Mouse (Mus musculus) intestine, embryonic 16.5 days (tissue): ENCODE measurements around the gene Ccn1. TPM values are rescaled to one million over a fixed set of nuclear protein-coding genes. Genes with fewer than 3 reads are reported as not detected.

Experiments used
- ATAC-seq: fragments of 200-750 bp; cut with Nextera tagmentation; 2 replicates; pipeline ENCODE4 v1.8.0; 2017; ENCODE audit warnings: moderate TSS enrichment, moderate library complexity
- H3K27ac ChIP-seq: fragments of 300-500 bp; sonication (generic); 2 replicates; pipeline ENCODE4 v1.5.1; 2014; ENCODE audit warnings: mild to moderate bottlenecking, low read length
- H3K27me3 ChIP-seq: fragments of 300-500 bp; sonication (generic); replicated peaks from 2 replicates; pipeline ENCODE4 v1.6.1; 2014; ENCODE audit warnings: low read length, control low read depth, mixed read lengths; ENCODE audit not compliant: control insufficient read depth, insufficient read depth
- H3K36me3 ChIP-seq: fragments of 300-500 bp; sonication (generic); 2 replicates; pipeline ENCODE4 v1.6.1; 2014; ENCODE audit warnings: low read length, control low read depth; ENCODE audit not compliant: control insufficient read depth, insufficient read depth
- H3K4me1 ChIP-seq: fragments of 300-500 bp; sonication (generic); 2 replicates; pipeline ENCODE4 v1.6.1; 2014; ENCODE audit warnings: low read length, control low read depth, mixed read lengths; ENCODE audit not compliant: control insufficient read depth, insufficient read depth
- H3K4me2 ChIP-seq: fragments of 300-500 bp; sonication (generic); 2 replicates; pipeline ENCODE4 v1.6.1; 2014; ENCODE audit warnings: low read depth, low read length, control low read depth
- H3K4me3 ChIP-seq: fragments of 300-500 bp; sonication (generic); 2 replicates; pipeline ENCODE4 v1.5.1; 2014; ENCODE audit warnings: mild to moderate bottlenecking, low read length
- H3K9ac ChIP-seq: fragments of 300-500 bp; sonication (generic); 2 replicates; pipeline ENCODE4 v1.6.1; 2014; ENCODE audit warnings: low read depth, low read length
- H3K9me3 ChIP-seq: fragments of 300-500 bp; sonication (generic); 2 replicates; pipeline ENCODE4 v1.6.1; 2016; ENCODE audit warnings: low read length, control low read depth; ENCODE audit not compliant: control insufficient read depth
- WGBS: fragments of 180-500 bp; shearing (Covaris S2); extraction: QIAGEN DNeasy Blood & Tissue Kit; methylation state at CpG from one replicate; pipeline ENCODE4 v1.1.7; 2014; 5-methylcytosine and 5-hydroxymethylcytosine counted together
- polyA plus RNA-seq: library from polyadenylated mRNA; unstranded; fragments of >200 nt; fragmentation: Nextera tagmentation; extraction: Ambion mirVana; gene quantifications from 2 replicates; pipeline ENCODE4 v1.2.1, GENCODE M21; 2015

Gene Ccn1
- 50.3 and 55.5 TPM in 2 replicates for polyA plus RNA-seq

DNA sequence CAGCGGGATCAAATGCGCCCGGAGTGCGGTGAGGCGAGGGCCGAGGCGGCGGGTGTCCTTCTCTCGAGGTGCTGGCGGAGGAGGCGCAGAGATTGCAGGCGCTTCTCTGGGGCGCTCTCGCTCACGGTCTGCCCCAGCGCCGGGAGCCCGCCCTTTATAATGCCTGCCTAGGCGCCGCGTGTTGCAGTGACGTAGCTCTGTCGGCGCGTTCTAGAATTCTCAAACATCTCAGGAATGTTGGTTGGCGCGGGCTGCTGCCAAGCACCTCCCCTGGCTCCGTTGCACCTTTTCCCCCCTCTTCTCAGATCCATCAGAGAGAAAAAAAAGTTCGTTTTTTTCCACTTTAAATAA, at the start of gene Ccn1:
Gene Ccn1 (minus strand): TSS at position 130 of the 351 bp plus-strand sequence.
- Histone ChIP-seq H3K4me3 (peak within 1 kb of the TSS; percentile 68), H3K27ac (peak within 1 kb of the TSS; percentile 90), H3K9ac (peak within 1 kb of the TSS; percentile 82), H3K27me3 (no peaks in the 10 kb centered on the region), H3K9me3 (no peaks in the 10 kb centered on the region), H3K4me2 (peak within 1 kb of the TSS; percentile 94), H3K4me1 (peaks cover 3% of the 10 kb centered on the region; the same call in 1 of the 2 replicates), H3K36me3 (peaks cover 6% of the 10 kb centered on the region)
- peak; percentile 74 for ATAC-seq
- 0% methylated on average over 28 of the region's 29 CpGs for WGBS

DNA sequence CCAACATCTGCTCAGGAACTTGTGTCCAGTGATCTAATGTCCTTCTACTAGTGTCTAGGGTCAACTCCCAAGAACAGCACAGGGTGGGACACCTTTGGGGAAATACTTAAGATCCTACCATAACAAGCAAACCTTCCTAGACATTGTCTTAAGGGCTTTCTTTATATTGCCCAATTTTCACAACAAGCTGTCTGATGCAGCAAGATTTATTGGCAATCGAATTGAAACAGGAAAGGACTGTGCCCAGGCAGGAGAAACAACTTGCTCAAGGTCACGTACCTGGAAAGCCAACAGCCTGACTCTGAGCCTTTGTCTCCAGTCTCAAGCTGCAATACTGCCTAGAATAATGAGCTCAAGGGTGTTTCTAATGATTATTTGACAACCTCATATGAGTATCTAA, 43.6 kb upstream of the Ccn1 start:
- no peaks in the 10 kb centered on the region for H3K9me3 ChIP-seq
- no peak overlapping the region for H3K4me3 ChIP-seq
- H3K4me1 ChIP-seq: no peaks in the 10 kb centered on the region
- WGBS: 70% methylated on average over 2 of the region's 2 CpGs
- no peak overlapping the region for H3K4me2 ChIP-seq
- H3K27me3 ChIP-seq: no peaks in the 10 kb centered on the region
- no peak overlapping the region for H3K27ac ChIP-seq
- H3K36me3 ChIP-seq: no peaks in the 10 kb centered on the region
- no peak overlapping the region for H3K9ac ChIP-seq
- ATAC-seq: no peak

DNA sequence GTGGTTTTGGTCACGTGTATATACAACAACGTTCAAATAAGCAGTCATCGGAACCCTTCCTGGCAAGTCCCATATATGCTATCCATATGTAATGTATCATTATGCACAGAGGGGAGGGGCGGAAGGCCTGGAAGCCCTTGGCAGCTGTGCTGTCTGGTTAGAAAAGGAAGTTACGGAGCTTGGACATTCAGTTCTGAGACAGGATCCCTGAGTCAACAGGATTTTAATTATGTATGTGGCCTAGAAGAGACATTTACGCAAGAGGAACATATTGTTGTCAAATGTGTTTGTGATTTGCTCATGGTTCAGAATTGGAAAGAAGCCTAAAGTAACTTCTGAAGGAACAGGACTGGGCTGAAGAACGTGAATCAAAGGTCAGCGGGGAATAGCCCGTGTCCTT, 42.3 kb upstream of the Ccn1 start:
- H3K27ac ChIP-seq: no peak overlapping the region
- no peaks in the 10 kb centered on the region for H3K36me3 ChIP-seq
- no peaks in the 10 kb centered on the region for H3K27me3 ChIP-seq
- H3K4me1 ChIP-seq: no peaks in the 10 kb centered on the region
- H3K4me3 ChIP-seq: no peak overlapping the region
- ATAC-seq: peak; percentile 58; the same call in 1 of the 2 replicates
- H3K9ac ChIP-seq: no peak overlapping the region
- 64% methylated on average over 9 of the region's 9 CpGs for WGBS
- H3K9me3 ChIP-seq: no peaks in the 10 kb centered on the region
- H3K4me2 ChIP-seq: no peak overlapping the region

DNA sequence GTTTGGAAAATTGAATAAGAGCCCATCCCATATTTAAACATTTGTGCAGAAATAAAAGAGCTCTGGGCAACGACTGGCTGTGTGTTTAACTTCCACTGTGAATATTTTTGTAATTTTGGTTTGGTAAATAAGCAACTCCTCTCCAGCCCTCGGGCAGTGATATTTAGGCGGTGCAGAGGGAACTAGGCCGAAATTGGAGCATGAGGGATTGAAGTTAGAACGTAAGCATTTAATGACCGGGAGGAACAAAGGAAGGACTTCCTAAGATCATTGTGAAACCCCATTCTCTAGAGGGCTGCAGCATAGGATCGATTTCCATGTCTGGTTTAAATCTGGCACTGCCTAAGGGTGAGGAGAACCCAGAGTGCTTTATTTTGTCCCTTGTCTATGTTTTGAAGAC, 41.6 kb upstream of the Ccn1 start:
- H3K4me3 ChIP-seq: no peak overlapping the region
- no peak overlapping the region for H3K4me2 ChIP-seq
- 66% methylated on average over 7 of the region's 7 CpGs for WGBS
- no peaks in the 10 kb centered on the region for H3K27me3 ChIP-seq
- H3K4me1 ChIP-seq: no peaks in the 10 kb centered on the region
- H3K9me3 ChIP-seq: no peaks in the 10 kb centered on the region
- H3K36me3 ChIP-seq: no peaks in the 10 kb centered on the region
- no peak overlapping the region for H3K27ac ChIP-seq
- no peak for ATAC-seq
- no peak overlapping the region for H3K9ac ChIP-seq

DNA sequence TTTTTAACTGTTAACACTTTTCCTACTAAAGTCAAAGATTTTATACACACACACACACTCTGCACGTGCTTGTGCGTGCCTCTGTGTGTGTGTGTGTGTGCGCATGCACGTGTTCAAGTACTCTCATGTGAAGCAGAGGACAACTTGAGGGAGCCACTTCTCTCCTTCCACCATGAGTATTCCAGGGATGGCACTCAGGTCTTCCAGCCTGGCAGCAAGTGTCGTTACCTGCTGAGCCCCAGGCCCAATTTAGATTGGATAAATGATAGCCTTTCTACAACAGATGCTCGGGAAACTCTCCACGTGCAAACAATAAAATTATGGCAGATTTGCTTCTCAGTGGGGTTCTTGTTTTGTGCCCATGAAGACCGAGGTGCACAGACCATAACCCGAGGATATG, 39.5 kb upstream of the Ccn1 start:
- no peak overlapping the region for H3K4me3 ChIP-seq
- no peak overlapping the region for H3K27ac ChIP-seq
- ATAC-seq: no peak
- H3K36me3 ChIP-seq: no peaks in the 10 kb centered on the region
- no peaks in the 10 kb centered on the region for H3K9me3 ChIP-seq
- H3K9ac ChIP-seq: no peak overlapping the region
- 0 out of 2 replicates have a peak, but pooled peaks cover 3% of the 10 kb centered on the region for H3K4me1 ChIP-seq
- no peak overlapping the region for H3K4me2 ChIP-seq
- WGBS: 87% methylated on average over 9 of the region's 9 CpGs
- no peaks in the 10 kb centered on the region for H3K27me3 ChIP-seq

DNA sequence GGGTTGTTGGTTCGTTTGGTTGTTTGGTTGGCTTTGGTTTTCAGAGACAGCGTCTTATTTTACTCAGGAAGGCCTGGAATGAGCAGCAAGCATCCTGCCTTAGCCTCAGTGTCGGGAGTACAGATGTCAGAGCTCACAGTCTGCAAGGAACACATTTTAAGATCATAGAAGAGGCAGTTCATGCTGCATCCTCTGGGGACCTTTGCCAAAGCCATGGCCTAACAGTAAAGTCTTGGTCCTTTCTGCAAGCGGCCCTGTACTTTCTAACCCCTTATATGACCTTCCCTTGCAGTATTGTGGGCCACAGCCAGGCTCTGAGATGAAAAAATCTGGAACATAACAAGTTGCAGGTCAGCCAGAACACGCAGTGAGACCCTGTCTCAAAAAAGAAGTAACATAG, 38.1 kb upstream of the Ccn1 start:
- Histone ChIP-seq H3K27ac (no peak overlapping the region), H3K4me3 (no peak overlapping the region), H3K36me3 (no peaks in the 10 kb centered on the region), H3K4me1 (0 out of 2 replicates have a peak, but pooled peaks cover 3% of the 10 kb centered on the region), H3K9ac (no peak overlapping the region), H3K27me3 (no peaks in the 10 kb centered on the region), H3K4me2 (no peak overlapping the region), H3K9me3 (no peaks in the 10 kb centered on the region)
- WGBS: 60% methylated on average over 5 of the region's 5 CpGs
- ATAC-seq: no peak

DNA sequence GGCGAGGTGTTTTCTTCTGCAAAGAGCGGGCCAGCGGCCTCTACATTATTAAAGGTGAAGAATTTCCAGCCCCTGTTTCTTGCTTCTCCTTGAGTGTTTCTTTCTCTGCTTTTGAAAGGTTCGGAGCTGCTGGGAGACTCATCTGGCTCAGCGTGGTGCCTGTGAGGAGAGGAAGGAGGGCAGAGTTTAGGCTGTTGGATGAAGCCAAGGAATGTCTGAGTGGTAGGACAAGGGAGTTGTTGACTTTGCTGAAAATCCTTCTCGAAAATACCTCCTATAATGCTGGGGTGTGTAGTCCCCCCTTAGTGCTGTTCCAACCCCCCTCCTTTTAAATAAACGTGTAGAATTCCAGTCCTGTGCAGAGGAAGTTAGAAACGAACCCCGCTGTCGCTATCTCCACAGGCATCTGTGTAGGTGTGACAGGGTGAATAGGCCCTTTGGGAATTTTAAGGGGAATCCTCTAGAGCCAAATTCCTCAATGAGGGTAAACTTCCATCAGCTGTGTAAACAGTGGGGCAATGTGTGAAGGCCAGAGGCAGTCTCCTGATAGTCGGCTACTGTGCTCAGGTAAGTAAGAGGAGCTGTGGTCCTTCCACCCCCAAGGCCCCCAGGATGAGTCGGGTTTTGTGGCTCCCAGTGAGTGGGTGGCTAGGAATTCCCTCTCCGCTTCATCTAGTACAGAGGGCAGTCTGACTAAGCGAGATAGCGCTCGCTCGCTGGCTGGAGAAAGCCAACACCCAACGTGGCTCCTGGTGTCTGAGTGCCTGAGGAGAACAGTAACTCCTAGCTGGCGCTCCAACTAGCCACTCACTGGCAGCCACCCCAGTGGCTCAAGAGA, 35.0 kb upstream of the Ccn1 start:
- H3K4me1 ChIP-seq: 0 out of 2 replicates have a peak, but pooled peaks cover 3% of the 10 kb centered on the region
- no peak overlapping the region for H3K9ac ChIP-seq
- H3K36me3 ChIP-seq: no peaks in the 10 kb centered on the region
- peak; percentile 60 for ATAC-seq
- H3K27me3 ChIP-seq: no peaks in the 10 kb centered on the region
- no peak overlapping the region for H3K4me3 ChIP-seq
- 46% methylated on average over 19 of the region's 19 CpGs for WGBS
- no peaks in the 10 kb centered on the region for H3K9me3 ChIP-seq
- no peak overlapping the region for H3K27ac ChIP-seq
- no peak overlapping the region for H3K4me2 ChIP-seq

DNA sequence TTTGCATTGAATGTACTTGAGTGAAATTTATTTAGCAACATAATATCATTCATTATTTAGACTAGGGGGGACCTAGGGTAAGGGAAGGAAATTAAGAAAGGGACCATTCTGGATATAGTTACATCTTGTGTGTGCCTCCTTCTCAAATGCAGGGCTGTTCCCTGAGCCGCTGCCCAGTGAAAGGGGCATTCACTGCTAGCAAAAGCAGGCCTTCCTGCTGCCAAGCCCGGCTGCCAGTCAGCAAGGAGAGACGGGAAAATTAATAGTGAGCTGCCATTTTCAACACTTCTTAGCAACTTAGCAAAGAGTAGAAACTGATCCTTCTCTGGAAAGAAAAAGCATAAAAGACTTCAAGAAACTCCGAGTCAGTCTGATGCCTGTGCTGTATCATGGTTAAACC, 34.4 kb upstream of the Ccn1 start:
- no peak overlapping the region for H3K9ac ChIP-seq
- no peaks in the 10 kb centered on the region for H3K36me3 ChIP-seq
- WGBS: 78% methylated on average over 4 of the region's 4 CpGs
- ATAC-seq: no peak
- H3K4me3 ChIP-seq: no peak overlapping the region
- H3K27me3 ChIP-seq: no peaks in the 10 kb centered on the region
- H3K27ac ChIP-seq: no peak overlapping the region
- no peak overlapping the region for H3K4me2 ChIP-seq
- H3K4me1 ChIP-seq: 0 out of 2 replicates have a peak, but pooled peaks cover 3% of the 10 kb centered on the region
- no peaks in the 10 kb centered on the region for H3K9me3 ChIP-seq

DNA sequence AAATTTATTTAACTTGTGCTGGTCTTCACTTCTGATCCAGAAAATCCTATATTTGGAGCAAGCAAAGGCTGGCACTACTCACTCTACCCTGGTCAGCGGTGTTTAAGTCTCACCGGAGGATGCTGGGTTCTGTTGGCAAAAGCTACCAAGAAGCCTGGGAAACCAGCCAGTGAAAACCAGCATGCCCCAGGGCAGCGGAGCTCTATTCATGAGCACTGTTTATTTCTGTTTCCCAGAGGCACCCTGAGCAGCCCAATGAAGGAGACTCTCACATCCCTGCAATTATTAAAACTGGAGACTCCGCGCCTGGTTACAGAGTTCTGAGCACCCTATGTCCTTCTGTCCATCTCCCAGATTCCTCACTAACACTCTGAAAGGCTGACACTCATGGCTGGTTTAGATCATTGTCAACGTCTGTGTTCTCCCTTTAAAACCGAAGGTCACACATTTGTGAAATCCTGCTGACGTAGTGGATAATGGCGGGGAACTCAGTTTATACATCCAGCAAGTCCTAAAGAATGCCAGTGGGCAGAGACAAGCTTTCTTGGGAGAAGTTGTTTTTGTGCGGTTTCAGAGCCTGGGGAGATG, 31.7 kb upstream of the Ccn1 start:
- Histone ChIP-seq H3K36me3 (no peaks in the 10 kb centered on the region), H3K9me3 (no peaks in the 10 kb centered on the region), H3K27ac (no peak overlapping the region), H3K27me3 (no peaks in the 10 kb centered on the region), H3K4me1 (0 out of 2 replicates have a peak, but pooled peaks cover 3% of the 10 kb centered on the region), H3K9ac (no peak overlapping the region), H3K4me2 (no peak overlapping the region), H3K4me3 (no peak overlapping the region)
- 68% methylated on average over 10 of the region's 10 CpGs for WGBS
- no peak for ATAC-seq
